Mouse (Mus musculus): ENCODE measurements at regions not wholly inside any gene's neighbourhood (a gene's known extent, or its start where the extent isn't known, plus 50 kb on each side); places are given as distances from the start of the nearest gene placed in this dataset.

- no peak for DNase-seq (ENCODE audit: low spot score in 2 of 2)
Observed at GRCm38 (mm10) chr11:86881710-86882109, 74.2 kb upstream of the Dhx40 start.

- DNase-seq (ENCODE audit: low spot score in 2 of 2) = no peak
Observed at GRCm38 (mm10) chr11:86879356-86879905, 71.9 kb upstream of the Dhx40 start.

DNA sequence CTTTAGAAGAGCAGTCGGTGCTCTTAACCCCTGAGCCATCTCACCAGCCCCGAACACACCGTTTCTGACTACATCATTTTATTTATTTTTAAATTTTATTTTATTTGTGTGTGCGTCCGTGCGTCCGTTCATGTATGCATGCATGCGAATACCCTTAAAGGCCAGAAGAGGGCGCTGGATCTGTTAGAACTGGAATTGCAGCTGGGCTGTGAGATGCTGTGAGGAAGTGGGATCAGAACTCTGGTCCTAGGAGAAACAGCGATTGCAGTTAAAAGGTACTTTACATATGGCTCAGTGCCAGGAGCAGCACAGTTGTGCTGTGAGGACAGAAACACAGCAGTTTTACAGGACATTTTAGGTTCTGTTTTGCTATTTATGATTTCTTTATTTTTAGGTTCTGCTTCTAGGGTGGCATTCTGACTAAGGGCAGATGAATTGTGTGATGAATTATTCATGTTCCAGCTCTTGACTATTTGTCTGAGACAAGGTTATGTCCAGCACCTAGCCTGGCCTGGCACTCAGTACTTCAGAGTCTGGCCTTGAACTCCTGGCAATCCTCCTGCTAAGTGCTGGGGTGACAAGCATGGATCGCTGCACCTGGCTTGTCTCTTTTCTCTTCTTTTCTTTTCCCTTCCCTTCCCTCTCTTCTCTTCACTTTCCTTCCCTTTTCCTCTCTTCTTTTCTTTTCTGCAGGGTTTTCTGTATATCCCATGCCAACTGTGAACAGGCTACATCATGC is 71.0 kb upstream of the Dhx40 start:
- DNase-seq (ENCODE audit: low spot score in 2 of 2) = no peak

- no peak for DNase-seq (ENCODE audit: low spot score in 2 of 2)
Observed at GRCm38 (mm10) chr11:86876509-86876908, 69.0 kb upstream of the Dhx40 start.

- DNase-seq (ENCODE audit: low spot score in 2 of 2) = no peak
Observed at GRCm38 (mm10) chr11:86875738-86876137, 68.2 kb upstream of the Dhx40 start.

DNA sequence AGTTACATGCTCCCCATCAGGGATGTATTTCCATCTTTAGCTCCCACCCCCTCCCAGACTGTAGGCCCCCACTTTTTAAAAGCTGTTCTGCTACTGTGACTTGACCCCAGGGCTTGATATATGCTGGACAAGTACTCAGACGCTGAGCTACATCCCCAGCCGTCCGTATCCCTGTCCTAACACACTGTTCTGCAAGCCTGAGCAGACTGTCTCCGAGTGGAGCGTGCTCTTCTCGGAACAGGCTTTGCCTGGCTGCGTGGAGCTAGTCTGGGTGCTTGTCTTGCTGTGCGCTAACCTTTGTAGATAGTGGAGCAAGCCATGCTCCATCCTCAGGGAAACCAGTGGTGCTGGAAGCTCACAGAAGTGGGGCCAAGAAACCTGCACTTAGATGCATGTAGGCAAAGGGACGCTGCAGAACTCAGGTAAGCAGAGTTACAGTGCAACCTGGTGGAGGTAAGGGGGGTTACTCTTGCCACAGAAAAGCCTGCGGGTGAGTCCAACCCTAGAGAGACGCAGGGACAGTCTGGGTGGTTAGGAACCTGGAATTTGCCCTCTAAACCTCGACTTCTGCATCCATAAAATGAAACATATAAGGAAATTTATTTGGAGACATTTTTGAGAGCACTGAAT is 67.2 kb upstream of the Dhx40 start:
- no peak for DNase-seq (ENCODE audit: low spot score in 2 of 2)

DNA sequence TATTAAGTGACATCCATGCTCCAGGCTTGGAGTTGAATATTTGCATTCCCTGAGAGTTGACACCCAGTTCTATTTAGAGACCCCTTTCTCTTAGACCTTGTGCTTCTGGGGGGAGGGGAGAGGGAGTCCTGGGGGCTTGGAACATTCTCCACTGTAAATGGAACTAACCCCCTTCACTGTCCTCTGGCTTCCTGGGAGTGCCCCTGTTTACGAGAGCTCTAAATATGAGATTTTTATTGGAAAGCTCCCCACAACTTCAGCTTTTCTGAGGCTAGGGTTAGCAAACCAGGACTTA is 65.8 kb upstream of the Dhx40 start:
- no peak for DNase-seq (ENCODE audit: low spot score in 2 of 2)

- no peak for DNase-seq (ENCODE audit: low spot score in 2 of 2)
Observed at GRCm38 (mm10) chr11:86872537-86873405, 65.2 kb upstream of the Dhx40 start.

DNA sequence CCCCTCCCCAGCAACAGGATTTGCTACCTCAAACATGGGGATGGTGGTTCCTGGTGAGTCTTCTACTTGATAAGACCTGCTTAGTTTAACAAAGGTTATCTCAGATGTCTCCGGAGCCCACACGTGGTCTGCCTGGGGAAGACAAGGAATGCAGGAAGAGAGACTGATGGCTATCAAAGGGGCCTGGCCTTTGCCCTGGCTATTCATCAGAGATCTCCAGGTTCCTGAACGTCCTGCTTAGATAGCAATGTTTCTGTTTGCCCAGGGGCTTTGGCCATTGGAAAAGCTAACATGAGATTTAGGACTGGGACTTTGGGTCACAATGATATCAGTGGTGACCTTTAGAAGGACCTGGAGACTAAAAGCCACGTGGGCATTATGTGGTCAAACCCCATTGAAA is 64.2 kb upstream of the Dhx40 start:
- DNase-seq (ENCODE audit: low spot score in 2 of 2) = no peak

- DNase-seq (ENCODE audit: low spot score in 2 of 2) = no peak
Observed at GRCm38 (mm10) chr11:86870486-86871165, 63.1 kb upstream of the Dhx40 start.

DNA sequence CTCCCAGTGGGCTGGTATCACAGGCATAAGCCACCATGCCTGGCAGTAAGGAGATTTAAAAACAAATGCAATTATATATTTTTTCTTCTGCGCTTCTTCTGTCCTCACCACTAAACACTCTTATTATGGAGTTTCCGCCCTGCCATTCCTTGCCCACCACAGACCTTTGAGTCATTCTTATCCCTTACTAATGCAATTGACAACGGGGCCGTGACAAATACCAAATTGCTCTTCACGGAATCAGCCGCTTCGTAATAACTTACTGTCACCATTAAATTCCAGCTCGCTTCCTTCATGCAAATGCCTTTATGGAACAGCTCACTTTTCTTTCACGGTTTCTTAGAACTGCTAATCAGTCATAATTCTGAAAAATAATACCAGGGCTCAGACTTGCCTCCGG is 59.4 kb upstream of the Dhx40 start:
- DNase-seq (ENCODE audit: low spot score in 2 of 2) = no peak

DNA sequence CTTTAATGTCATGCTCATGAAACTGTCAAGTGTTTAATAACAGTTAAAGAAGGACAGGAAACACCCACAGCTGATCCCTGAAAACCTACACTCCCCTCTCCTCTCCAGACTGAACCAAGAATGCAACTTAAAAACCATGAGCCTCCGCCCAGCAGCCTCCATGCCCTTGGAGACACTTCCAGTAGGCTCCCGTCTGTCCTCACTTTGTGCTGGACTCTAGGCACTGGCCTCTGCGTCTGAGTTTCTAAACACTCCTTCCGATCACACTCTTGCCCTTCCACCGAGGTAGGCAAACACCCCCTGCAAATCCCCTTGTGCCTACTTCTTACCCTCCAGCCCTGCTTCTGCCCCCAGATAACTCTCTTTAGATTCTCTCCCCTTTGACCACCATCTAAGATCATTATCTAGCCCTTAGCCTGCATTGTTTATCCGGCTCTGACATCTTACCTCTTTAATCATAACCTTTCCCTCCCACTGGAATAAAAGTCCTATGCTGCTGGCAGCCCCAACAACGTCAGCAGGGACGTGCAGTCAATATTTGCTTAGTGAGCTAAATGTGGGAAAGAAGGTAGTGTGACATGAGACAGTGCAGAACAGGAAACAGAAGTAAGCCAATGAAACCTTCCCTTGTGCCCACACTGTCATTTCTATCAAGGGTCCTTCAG is 52.5 kb upstream of the Dhx40 start:
- DNase-seq (ENCODE audit: low spot score in 2 of 2) = no peak

- peak in 1 of 2 experiments; percentile 14 for DNase-seq (ENCODE audit: low spot score in 2 of 2)
Observed at GRCm38 (mm10) chr11:86859236-86859817, 51.8 kb upstream of the Dhx40 start.

- DNase-seq (ENCODE audit: low spot score in 2 of 2) = no peak
Observed at GRCm38 (mm10) chr11:86858211-86858610, 50.7 kb upstream of the Dhx40 start.

All from spleen, postnatal 4 days (tissue).